Mouse (Mus musculus) R1 (cell line): ENCODE results near the gene Ydjc.
A peak's percentile ranks its signal among the peaks of the same experiment; 100 is the strongest.
"Not testable (repeated sequence)": the region's sequence is repeated elsewhere in the genome, so short reads cannot be mapped to it uniquely, and the experiment has no call there.

Experiments
- DNase-seq: peaks from one replicate; pipeline ENCODE4 v3.0.0-alpha.2; 2018; ENCODE audit warnings: low read depth, low spot score

The Ydjc gene

DNA sequence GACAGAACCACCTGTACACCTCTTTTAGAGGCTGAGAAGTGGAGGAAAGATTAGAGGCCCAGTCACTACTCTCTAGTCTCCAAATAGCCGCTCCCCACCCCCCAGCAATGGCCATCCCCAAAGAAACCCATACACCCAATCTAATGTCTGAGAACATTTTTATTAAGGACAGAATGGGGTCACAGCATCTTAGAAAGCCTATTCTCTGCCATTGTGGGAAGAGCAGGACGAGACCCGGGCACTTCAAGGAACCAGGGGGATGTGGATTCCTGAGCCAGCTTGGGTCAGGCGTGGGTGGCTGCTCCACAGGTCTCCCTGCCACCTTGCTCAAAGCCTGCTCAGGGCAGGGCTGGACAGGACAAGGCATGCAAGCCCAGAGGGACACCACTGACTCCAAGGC is 7.5 kb downstream of the Ydjc start:
- no peak for DNase-seq

DNA sequence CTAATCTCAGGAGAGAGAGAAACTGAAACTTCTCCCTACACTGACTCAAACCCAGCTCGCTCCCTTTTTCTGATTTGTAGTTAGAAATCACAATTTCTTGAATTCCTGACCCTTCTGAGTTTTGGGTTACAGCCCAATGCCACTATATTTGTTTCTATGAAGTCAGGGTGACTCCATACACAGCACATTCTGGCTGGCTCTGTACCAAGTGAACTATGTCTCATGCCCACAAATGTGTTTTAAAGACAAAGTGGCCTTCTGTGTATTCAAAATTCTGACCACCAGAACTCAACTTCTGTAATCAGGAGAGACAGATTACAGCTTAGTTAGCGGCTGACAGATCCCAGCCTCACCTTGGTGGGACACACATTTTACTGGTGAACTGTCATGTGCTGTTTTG is 9.9 kb downstream of the Ydjc start:
- no peak for DNase-seq

DNA sequence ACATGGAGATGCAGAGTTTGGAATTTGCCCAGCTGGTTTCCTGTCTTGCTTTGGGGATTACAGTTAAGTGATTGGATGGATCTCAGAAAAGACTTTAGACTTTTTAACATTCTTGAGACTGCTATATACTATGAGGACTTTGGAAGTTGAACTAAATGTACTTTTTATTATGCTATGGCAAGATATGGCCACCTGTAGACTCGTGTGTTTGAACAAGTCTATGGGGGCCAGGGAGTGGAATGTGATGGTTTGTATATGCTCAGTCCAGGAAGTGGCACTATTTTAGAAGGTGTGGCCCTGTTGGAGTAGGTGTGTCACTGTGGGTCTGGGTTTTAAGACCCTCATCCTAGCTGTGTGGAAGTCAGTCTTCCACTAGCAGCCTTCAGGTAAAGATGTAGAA is 21.1 kb downstream of the Ydjc start:
- not testable (repeated sequence) for DNase-seq

DNA sequence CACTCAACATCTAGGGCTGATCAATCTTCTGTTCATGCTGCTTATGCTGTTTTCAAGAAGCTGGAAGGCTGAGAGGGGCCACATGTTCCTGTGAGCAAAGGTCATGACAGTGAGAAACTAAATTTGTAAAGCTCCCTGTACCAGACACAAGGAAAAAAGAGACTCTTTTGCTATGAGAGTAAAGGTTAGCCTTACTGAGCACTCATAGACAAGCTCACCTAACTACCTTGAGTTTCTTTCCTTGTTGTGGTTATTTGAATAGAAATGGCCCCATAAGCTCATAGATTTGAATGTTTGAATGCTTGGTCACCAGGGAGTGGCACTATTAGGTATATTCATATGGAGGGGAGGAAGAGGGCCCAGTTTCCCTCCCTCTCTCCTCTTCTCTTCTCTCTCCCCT is 22.8 kb downstream of the Ydjc start:
- no peak for DNase-seq

DNA sequence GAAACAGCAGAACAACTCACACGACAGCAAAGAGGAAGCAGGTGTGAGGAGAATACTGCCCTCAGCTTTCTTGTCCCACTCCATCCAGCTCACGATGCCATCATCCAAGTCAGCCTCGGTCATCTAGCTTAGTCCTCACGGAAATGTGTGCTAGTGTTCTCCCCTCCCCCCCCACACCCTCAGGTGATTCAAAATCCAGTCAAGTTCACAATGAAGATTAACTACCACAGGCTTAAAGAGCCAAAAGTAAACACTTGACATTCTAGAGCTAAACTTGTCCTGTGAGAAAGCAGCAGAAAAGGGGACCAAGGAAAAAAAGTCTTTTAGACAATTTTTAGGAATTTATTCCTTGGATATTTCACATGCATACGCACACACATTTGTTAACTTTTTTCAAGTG is 23.6 kb downstream of the Ydjc start:
- no peak for DNase-seq

DNA sequence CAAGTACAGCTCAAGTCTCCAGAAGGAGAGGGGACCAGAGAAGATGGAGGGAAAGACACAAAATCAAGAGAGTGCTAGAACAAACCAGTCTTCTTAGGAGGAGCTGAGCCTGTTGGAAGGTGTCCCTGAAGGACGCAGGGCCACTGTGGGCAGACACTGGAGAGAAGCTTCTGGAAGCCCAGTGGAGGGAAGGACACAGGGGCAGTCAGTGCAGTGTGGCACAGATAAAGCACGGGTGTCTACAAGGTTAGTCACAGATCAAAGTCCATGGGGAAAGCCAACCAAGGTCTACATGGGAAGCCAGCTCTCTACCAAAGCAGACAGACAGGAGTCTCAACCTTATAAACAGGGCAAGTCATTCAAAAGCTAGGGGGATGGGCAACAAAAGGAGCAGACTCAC is 31.3 kb downstream of the Ydjc start:
- DNase-seq = no peak

DNA sequence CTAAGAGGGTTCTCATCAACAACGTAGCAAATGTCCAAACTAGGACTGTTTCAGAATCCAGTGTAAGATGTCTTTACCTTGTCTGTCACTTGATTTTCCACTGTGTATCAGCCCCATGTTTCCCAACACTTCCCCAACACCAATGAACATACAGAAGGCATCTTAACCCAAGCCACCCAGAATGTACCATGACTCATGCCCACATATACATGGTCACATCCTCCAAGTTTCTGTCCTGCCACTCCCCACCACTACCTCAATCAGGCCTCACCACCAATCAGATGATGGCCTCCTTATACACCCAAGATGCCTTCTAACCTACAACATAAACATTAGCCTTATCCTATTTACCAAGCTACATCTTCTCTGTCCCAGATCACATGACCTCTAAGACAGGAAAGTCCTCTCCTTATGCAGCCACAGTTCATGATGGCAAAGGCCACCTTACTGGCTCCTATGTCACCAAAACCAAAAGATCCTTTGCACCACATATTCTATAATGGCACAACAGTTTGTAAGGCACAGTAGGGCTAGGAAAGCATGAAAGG is 33.3 kb downstream of the Ydjc start:
- DNase-seq = no peak

DNA sequence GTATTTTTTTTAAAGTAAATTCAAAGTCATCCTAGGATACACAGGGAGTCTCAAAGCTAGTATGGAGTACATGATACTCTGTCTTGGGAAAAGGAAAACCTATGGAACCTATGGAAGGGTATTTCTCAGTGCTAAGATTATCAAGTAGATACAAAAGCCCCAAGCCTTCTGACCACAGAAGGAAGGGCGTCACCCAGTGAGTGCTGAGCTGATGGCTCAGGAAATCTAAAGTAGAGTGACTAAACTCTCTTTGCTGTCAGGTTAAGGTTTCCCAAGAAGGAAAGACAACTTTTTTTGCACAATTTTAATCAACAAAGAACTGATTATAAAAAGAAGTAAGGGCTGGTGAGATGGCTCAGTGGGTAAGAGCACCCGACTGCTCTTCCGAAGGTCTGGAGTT is 35.3 kb downstream of the Ydjc start:
- no peak for DNase-seq

DNA sequence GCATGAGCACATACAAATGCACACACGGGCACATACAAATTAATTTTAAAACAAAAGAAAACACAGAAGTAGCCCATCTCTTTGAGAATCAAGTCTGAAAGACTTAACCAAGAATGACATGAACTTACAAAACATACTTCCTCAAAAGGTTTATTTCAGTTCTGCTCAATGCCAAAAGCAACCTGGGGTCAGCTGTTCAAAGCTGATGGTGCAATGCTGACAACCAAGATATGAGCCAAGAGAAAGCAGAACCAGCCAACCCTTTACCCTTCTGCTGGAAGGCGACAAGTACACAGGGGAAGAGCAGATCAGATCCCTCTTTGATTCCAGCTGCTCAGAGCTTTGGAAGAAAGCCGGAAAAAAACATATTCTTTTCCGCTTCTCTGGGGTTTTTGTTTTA is 37.0 kb downstream of the Ydjc start:
- DNase-seq = no peak

DNA sequence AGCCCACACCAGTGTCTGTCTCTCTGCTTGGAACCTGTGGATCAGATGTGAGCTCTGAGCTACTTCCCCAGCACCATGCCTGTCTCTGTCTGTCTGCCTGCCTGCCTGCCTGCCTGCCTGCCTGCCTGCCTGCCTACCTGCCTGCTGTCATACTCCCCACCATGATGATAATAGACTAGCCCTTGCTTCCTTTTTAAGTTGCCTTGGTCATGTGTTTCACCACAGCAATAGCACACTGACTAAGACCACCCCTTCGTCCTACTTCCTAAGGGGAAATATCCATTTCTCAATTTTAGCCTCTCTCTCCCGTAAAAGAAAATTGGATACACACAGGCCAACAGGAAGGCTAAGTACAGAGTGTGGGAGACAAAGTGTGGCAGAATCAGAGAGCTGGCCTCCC is 37.7 kb downstream of the Ydjc start:
- DNase-seq = no peak

DNA sequence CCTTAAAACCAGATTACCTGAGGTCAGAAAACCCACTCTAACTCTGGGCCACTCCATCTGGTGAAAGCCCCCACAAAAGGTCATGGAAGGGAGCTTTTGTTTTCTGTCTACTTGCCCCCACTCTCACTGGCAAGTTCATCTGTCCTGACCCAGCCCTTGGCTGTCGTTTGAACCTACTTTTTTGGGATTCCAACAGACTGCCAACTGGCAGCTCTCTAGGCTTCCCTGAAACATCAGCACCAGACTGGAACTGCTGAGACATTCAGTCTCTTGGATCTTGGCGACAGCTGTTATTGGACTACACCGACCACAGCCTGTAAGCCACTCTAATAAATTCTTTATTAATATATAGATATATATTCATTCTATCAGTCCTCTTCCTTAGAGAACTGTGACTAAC is 38.6 kb downstream of the Ydjc start:
- no peak for DNase-seq

DNA sequence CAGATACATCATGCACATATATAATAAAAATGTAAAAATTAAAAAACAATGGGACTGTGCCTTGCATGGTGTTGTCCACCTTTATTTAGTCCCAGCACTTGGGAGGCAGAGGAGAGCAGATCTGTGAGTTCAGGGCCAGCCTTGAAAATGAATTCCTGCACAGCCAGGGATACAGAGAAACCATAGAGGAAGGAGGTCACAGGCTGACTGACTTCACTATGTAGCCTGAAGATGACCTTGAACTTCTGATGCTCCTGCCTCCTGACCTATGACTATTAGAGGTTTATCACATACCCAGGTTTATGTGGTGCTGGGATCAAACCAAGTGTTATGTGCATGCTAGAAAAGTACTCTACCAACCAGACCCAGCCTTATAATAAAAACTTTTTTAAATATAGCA is 41.1 kb downstream of the Ydjc start:
- DNase-seq = peak; percentile 51

DNA sequence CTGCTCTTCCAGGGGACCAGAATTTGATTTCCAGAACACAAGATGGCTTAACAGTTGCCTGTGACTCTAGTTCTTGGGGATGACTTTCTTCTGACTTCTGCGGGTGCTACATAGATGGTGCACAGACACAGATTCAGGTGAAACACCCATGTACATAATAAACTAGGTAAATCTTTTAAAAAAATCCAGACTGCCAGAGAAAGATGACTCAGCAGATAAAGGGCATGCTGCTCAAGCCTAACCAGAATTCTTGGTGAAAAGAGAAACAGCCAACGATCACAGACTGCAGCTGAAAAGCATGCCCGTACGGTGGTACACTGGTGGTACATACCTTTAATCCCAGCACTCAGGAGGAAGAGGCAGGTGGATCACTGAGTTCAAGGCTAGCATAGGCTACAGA is 49.4 kb downstream of the Ydjc start:
- DNase-seq = no peak

DNA sequence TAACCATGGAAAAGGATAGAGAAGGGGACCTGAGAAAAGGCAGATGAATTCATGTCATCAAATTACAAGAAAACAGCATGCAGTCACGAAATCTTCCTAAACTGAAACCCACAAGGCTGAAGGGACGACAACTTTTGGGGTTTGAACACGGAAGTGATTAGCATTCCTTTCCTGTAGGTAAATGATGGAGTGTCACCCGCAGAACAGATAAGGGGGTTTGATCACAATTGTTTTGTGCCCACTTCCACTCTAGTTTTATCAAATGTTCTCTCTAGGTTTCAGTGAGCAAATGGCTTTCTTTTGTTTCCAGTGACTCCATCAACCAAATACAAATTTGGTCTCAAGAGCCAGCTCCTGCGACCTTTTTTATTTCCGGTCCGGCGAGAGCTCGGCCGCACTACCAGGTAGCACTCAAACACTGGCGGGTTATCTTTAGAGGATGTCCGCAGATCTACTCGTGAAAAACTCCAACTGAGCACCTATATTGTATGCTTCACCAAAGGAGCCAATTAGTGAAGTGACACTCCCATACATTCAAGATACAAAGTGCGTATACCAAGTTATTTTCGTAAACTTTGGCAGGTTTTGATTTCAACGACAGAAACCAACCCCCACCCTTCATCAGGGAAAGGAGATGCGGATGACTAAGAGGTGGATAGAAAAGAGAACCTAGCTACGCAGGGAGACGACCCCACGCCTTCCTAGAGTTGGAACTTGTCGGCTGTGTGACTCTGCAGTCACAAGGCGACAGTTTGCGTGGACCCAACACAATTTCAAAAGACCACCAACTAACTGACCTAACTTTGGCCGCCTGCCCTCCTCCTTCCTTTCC is 55.9 kb downstream of the Ydjc start:
- peak; percentile 36 for DNase-seq

DNA sequence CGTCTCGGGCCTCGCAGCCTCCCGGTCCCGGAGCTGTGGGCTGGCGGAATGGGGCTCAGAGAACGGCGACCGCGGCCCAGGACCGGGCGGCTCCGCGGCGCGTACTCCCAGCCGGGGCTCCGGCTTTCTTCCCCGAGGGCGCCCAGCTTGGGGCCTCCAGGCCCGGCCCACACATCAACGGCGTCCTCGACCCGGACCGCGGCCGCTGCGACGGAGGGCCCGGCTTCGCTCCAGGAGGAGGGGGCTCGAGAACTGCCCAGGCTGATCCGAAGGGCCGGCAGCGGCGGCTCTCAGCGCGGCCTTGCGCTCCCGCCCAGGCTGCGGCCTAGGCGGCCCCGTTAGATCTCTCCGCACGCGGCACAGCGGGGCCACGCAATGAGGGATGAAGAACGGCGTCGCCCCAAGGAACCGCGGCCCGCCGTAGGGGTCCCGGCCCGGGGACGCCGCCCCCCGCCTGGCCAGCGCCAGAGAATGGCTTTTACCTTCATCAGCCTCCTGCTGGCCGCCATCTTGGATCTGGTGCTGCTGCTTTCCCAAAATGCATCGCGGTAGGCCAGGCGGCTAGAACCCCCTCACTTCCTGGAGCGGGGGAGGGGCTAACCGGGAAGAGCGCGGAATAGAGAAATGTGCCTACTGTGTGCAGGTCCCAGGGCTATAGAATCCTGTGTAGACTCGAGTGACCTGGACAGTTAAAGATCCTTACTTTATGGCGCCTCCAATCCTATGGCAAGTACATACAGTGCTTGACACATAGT is 56.7 kb downstream of the Ydjc start:
- DNase-seq = peak; percentile 94

DNA sequence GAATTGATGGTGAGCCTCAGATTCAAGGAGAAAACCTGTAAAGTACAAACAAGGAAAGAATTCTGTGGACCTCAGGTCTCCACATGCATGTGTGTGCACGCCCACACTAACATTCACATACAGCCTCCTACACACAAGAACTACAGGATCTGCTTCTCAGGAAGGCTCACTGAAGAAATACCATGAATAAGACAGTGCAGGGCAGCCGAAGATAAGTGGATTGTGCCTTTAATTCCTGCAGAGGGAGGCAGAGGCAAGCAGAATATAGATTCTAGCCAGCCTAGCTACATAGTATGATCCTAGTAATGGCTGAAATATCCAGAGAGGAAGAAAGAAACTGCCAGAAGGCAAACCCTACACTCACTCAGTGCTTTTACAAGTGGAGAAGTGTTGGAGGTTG is 57.6 kb downstream of the Ydjc start:
- peak; percentile 41 for DNase-seq

DNA sequence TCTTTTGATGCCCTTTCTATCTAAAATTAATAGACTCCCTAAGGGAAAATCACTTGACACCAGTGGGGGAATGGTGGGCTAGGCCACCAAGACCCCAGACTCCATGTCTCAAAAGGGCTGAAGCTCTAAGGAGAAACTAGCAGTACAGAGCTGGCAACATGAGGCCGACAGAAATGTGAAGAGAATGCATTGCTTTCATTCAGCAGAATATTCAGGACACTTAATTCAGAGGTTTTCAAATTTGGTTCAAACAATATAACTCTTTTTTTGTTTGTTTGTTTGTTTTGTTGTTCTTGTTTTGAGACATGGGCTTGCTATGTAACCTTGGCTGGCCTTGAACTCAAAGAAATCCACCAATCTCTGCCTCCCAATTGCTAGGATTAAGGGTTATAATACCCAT is 58.1 kb downstream of the Ydjc start, which contains the start of gene Ube2l3:
Gene Ube2l3 (minus strand): TSS at position 101 of the 400 bp plus-strand sequence.
- no peak for DNase-seq

DNA sequence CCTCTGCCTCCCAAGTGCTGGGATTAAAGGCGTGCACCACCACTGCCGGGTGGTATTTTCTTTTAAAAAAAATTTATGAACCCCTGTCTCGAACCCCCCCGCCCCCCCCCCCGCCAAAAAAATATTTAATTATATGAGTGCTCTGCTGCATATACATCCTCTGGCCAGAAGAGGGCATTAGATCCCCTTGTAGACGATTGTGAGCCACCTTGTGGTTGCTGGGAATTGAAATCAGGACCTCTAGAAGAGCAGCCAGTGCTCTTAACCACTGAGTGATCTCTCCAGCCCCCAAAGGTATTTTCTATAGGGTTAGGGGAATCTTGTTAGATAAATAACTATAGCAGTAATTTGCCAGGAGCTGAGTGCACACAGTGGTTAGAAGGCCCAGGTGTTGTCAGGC is 60.6 kb downstream of the Ydjc start:
- DNase-seq = peak; percentile 69

DNA sequence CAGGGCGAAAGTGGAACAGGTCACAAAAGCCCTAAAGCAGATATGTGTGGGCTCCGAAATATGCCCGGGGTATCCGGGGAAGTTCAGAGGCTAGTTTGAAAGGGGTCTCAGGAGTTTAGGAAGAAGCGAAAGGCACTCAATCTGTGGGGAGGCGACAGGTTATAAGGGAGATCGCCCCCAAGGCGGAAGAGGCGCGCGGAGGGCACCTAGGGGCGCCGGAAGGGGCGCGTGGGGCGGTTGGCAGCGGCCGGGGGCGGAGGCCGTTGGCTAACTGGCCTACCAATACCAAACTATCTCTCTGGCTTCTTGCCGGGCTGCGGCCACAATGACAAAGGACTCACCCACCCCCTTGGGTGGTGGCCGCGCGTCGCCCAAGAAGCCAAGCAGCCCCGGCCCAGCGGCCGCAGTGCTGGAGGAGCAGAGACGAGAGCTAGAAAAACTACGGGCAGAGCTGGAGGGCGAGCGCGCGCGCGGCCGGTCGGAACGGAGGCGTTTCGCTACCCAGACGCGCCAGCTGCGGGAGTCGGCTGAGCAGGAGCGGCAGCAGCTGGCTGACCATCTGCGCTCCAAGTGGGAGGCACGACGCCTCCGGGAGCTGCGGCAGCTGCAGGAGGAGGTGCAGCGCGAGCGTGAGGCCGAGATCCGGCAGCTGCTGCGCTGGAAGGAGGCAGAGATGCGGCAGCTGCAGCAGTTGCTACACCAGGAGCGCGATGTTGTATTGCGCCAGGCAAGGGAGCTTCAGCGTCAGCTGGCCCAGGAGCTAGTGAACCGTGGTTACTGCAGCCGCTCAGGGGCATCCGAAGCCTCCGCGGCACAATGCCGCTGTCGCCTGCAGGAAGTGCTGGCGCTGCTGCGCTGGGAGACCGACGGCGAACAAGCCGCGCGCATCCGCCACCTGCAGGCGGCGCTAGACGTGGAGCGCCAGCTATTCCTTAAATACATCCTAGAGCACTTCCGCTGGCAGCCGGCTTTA is 64.3 kb downstream of the Ydjc start, which contains the start of gene Rimbp3:
Gene Rimbp3 (plus strand): TSS at position 215 of the 973 bp plus-strand sequence.
- peak; percentile 94 for DNase-seq

DNA sequence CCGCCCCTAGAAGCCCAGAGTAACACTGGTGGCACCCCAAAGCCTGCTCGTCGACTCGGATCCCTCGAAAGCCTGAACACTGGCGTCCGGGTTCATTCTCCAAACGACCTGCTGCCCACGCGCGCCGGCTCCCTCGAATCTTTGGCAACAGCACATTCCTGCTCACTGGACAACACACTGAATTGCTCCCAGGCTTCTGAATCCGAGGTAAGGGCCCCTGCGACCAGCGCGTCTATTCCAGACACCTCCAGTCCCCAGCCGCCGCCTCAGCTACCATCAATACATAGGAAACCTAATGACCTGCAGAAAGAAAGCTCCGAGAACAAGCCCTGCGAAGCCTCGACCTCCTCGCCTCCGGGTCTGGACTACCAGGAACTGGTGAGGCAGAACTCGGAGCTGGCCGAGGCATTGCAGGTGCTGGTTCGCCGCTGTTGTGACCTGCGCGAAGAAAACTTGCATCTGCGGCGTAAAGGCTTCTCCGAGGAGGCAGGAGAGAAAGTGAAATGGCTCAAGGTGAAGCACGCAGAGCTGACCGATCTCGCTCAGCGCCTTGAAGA is 65.1 kb downstream of the Ydjc start:
- no peak for DNase-seq
